Mouse (Mus musculus) thymus, postnatal 36 days (tissue): ENCODE results near the gene Mfsd10.

ENCODE experiments used
- DNase-seq, 2 experiments: peaks; one replicate each; pipeline ENCODE4 v3.0.0; 2022; ENCODE audit warnings: mixed read lengths in 2 of 2

The Mfsd10 gene

DNA sequence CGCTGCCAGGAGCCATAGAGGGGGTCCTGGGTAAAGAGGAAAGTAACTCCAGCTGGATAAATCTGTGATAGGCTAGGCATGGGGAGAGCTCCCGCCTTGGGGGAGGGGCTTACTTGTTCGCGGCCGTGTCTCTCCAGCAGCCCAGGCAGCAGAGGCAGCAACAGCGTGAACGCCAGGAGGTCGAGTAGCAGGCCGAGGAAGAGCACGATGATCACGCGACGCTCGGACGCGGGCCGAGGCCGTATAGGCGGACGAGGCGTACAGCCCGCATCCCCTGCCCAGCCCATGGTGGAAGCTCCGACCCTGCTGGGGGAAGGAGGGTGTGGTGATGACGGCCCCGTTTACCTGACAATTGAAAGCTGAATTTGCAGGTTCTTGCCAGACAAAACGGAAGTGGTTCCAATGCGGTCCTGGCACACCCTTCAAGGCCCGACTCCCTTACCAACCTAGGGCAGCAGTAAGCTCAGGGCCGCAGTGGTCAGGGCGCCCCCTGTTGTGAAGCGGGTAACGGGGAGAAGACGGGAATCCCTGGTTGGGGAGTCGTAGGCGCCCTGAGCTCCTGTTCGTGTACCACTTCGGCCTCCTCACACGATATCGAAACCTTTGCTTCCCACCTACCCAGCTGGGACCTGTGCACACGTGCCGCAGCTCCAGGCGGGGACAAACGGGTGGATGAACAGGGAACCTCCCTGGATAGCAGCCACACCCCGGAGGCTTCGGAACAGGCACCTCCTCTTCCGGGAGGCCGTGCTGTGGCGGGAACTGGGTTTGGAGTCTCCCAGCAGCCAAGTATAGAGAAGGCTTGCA, at the start of gene Mfsd10:
Gene Mfsd10, minus strand, starts transcription at position 732 of the 807 bp plus-strand sequence.
- peak; percentile 74 to 80 for DNase-seq

DNA sequence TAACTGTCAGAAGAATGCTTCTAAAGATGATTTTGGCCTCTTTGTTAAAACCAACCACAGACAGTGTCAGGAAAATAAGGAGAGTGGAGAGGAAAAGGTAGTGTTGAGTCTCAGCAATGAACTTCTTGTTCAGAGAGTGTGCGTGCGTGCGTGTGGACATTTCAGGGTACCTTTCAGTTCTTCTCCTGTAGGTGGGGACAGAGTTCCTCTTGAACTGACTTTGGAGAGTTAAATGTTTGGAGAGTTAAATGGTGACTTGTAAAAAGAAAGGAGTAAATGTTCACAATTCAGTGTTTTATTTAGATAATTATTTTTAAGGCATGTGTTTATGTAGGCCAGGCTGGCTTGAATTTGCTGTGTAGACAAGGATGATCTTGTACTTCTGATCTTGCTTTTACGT, 33.3 kb upstream of the Mfsd10 start:
- DNase-seq = no peak

DNA sequence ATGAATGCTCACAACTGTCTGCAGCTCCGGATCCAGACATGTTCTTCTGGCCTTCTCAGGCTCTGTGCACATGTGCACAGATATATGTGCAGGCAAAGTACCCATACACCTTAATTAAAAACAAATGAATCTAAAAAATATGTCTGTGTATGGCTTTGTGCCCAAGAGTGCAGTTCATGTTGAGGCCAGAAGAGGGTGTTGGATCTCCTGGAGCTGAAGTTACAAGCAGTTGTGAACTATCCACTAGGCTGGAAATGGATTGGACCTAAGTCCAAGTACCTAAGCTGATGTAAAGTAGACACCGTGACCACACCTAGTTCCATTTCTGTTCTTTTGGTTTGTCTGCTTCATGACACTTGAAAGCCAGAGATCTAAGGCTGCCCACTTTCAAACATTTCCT, 32.5 kb upstream of the Mfsd10 start:
- DNase-seq = no peak

DNA sequence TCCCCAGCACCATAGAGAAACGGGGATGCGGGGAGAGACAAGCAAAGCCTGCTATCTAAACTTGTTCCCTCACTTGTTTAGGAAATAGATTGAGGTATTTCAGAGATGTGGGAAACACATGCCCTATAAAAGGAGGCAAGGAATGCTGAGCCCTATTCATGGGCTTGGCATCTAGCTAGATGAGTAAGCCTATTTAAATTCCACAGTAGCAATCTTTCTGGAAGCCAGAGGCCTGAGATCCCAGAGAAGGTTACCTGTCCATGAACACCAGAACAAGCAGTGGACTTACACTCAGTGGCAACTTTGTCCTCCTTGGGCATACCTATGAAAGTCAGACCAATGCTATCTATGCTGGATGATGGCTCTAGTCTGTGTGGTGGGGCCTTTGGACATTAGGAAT, 26.2 kb upstream of the Mfsd10 start:
- DNase-seq = no peak

DNA sequence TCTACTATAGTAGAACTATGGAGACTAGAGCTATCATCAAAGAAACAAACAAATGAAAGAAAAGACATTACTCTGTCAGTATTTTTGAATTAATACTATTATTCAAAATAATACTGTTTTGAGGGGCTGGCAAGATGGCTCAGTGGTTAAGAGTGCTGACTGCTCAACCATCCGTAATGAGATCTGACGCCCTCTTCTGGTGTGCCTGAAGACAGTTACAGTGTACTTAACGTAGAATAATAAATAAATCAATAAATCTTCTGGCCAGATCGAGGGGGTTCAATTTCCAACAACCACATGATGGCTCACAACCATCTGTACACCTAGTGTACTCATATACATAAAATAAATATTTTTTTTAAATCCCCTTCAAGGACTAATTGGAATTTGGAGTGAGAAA, 24.9 kb upstream of the Mfsd10 start:
- DNase-seq = no peak

DNA sequence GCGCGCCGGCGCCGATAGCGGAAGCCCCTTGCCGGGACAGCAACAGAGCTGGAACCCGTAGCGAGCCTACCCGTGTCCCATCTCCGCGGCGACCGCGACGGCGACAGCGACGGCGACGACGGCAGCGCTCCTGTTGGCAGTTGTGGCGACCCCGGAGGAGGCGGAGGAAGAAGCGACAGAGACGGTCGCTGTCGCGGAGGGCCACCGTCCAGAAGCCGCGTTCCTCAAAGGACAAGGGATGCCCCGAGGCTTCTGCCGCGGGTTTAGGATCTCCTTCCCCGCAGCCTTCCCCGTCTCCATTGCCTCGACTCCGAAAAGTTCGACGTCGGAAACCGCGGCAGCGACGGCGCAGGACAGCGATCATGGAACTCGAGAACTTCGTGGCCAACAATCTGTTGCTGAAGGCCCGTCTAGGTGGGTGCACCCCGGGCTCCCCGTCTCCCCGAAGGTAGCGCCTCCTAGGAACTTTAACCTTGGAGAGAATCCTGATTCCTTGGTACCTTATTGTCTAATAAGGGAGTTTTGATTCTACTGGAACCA, 23.6 kb upstream of the Mfsd10 start:
- no peak for DNase-seq

DNA sequence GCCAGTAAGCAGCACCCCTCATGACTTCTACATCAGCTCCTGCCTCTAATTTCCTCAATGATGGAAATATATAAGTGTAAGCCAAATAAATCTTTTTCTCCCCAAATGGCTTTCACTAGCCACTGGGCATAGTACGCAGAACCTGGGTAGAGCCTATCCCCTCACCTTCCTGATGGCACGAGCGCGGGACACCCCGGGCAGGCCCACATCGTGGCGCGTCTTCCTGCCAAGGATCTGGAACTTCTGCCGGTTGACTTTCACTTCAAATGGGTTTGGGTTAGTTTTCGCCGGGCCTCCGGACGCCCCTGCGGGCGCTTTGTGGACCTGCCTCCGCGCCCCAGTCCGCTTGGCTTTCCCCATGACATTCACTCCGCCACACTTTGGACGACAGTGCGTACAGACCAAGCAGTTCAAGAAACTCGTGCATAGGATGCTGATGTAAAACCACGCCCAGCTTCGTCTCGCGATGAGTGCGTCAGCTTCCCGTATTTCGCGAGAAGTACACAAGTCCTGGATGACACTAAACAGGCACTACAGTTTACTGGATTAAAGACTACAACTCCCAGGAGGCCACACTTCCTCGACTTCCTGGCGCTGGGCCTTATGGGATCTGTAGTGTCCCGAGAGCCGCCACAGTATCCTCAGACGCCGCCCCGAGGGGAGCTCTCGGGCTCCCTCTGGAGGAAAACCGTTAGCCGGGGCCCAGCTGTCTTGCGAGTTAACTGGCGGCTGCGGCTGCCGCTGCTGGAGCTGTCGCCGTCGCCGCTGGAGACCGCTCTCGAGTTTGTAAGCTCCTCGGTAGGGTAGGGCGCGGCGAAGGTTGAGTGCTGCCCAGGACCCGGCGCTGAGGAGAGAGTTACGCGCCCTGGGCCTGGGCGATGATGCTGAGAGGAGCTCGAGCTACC, 22.9 kb upstream of the Mfsd10 start, which contains the start of the genes Nop14 and Grk4:
Gene Nop14, minus strand, starts transcription at position 463 of the 905 bp plus-strand sequence.
Gene Grk4, plus strand, starts transcription at position 694 of the 905 bp plus-strand sequence.
- DNase-seq = peak; percentile 98 to 99

DNA sequence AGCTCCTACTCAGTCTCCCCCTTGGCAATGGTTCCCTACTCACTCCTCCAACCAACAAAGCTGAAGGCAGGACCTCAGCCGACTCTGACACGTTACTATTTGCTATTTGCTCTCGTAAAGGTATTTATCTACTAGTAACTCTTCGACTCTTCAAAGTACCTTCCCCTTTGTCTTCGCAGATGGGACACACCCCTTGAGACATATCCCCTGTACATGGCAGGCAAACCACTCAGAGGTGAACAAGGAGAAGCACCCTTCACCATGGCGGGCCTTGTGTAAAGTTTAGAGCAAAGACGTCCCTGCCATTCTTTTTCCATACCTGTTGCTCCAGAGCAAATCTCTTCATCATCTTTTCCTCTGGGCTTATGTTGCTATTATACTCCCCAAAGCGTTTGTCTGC, 20.5 kb upstream of the Mfsd10 start:
- DNase-seq = no peak

DNA sequence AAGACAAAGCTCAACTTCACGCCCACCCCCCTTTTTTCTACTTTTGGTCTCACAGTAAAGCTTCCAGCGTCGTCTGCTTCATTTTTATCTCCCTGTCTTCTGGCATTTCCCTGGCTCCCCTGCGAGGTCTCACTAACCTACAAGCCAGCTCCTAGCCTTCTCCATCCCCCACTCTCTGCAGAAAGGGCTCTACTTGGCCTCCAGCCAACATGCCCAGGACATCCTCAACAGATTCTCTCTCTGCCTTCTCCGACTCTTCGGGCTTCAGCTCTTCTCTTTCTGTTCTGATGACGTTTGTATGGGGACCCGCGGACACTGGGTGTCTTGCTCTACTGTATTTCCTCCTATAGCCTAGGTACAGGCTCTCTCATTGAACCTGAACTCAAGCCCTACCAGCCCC, 17.9 kb upstream of the Mfsd10 start:
- DNase-seq = no peak

DNA sequence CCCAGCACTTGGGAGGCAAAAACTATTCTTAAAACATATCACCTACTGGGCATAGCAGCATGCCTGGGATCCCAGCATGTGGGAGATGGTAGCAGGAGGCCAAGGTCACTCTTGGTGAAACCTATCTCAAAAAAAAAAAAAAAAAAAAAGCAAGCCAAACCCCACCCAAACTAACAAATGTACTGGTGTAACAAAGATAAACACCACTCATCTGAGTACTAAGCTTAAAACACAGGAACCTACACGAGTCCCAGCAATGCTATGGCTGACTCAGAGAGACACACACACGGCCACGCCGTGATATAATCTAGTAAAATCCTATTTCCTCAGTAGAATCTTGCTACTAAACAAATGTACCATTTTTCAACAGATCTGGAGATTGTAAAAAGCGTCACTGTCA, 15.9 kb upstream of the Mfsd10 start:
- no peak for DNase-seq

DNA sequence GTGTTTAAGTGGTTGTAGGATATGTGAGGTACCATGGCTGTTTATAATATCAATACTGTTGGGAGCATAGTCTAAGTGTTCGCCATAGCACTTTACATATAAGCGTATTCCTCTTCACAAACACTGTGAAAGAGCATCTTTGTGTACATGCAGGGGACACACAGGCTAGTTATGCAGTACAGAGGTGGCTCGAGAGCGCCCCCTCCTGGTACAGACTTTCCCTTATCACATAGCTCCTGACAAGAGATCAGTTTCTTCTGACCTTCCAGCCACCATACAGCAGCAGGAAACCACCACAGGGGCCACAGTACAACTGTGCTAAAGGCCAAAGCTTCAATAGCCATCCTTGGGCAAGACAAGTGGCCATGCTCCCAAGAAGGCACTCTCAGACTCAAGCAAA, 10.6 kb upstream of the Mfsd10 start:
- DNase-seq = peak; percentile 65 to 70

DNA sequence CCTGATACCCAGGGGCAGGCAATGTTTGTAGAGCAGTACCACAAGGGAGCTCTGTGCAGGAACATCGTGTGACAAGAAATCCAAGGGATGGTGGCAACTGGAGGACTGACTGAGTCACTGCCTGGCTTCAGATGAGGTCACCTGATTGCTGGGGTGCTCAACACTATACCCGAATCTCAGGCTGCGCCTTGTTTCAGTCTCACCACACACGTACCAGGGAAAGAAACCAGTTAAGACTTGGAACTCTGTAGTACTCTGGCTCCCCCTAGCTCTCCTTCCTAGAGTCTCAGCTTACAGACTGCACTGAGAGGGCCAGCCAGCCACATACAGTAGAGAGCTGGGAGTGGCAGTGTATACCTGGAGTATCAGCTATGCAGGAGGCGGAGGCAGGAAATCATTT, 5.9 kb upstream of the Mfsd10 start:
- DNase-seq = peak; percentile 37 to 40

DNA sequence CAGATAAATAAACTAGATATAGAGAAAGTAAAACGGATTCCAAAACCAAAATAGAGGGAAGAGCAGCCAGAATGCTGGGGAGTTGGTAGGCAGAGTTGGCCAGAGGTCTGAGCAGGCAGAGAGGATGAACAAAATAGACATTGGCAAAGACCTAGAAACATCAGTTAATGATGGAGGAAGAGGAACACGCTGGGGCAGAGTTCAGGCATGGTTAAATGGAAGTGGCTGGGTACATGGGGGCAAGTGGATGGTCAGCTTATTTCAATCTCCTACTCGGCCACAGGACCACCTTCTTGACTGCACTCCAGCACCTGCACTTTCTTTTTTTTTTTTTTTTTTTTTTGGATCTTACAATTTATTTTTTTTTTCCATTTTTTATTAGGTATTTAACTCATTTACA, 5.0 kb upstream of the Mfsd10 start:
- no peak for DNase-seq

DNA sequence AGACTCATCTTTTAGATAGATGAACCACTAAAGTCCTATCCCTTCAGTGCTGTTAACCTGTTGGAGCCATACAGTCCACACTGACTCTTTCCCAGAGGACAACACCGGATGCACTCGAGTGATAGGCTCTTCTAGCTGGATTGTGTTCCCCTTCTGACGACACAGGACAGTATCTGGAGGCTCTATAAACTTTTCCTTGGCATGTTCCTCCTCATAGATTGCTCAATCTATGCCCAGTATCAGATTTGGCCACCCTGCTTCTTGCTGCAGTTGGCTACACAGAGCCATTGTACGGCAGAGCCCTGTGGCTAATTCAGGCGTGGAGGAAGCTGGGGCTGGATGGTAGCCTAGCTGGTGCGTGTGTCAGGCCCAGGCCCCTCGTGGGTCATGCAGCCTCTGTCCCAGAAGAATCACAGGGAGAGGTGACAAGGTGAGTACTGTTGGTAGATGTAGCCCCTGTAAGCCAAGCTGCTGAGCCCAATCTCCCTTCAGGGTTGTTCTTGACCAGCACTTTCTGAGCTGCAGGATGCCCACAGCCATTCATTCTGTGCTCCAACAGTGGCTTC, 662 bp upstream of the Mfsd10 start:
- no peak for DNase-seq

DNA sequence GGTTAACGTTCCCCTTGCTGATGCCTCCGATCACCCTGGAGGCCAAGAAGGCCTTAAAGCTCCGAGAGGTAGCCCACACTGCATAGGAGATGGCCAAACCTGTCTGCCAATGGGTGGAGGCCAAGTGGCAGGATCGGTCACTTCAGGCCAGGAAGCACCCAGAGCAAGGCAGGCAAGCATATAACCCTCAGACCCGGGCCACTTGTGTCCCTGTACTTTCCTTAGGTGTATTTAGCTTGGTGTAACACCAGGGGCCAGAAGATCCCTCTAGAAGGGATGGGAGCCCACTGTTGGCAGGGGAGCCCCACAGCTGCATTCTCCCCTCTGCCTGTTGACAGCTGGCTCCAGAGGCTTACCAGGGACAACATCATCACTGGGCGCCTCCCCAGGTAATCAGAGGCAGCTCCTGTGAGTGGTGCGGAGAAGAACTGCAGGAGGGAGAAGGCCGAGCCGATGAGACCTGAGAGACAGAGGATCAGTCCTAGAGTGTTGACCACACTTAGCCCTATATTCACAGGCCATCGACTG, 1.3 kb downstream of the Mfsd10 start:
- DNase-seq = peak in 1 of 2 experiments; percentile 19

DNA sequence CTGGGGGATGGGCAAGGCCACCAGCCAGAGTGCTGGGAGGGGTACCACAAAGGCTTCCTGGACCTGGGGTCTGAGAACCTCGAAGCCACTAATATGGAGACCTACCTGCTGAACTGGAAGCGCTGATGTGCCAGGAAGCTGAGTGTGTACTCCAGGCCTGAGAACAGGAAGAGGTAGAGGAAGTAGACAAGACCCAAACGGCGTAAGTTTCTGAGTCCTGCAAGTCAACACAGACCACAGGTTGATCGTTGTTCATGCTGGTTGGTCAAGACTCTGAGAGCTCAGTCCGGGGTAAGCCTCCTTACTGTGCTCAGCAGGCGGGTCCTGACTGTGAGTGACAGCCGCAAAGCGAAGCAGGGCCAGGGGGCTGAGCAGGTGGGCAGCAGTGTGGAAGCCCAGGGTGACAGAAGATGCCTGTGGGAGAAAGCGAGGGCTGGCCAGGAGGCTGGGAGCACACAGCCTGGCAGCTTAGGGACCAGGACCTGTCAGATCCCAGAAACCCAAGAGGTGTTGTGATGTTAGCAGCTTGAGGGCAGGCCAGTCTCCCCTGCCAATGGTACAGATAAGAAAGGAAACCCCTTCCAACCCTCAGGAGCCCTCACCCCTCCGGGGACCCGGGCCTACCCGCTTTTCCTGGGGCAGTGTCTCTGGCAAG, 2.1 kb downstream of the Mfsd10 start:
- DNase-seq = no peak

DNA sequence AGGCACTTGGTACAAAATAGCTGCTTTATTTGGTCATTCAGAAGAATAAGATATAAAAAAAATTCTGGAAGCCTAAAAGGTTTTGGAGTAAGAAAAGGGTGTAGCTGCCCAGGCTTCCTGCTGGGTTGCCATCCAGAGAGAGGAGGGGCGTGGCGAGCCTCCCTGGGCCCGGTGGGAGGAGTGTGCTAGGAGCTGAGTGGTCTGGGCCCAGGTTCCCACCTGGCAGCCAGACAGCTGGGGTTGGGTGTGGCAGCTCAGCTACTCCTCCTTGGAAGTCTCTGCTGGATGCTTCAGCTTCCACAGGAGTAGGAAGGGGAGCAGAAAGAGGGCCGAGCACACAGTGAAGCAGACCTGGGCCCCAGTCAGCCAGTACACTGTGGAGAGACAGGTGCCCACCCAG, 3.4 kb downstream of the Mfsd10 start:
- peak in 1 of 2 experiments; percentile 23 for DNase-seq

DNA sequence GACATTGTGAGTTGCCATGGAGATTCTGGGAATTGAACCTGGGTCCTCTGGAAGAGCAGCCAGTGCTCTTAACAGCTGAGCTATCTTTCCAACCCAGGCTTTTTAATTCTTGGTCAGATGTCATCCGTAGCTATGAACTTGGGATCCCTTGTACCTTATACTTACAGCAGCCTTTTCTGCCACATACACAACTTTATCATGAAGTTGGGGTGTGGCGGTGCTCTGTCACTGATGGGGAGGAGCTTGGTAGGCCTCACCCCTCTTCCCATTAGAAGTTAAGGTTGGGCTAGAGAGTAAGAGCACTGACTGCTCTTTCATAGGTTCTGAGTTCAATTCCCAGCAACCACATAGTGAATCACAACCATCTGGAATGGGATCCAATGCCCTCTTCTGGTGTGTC, 4.0 kb downstream of the Mfsd10 start:
- no peak for DNase-seq

DNA sequence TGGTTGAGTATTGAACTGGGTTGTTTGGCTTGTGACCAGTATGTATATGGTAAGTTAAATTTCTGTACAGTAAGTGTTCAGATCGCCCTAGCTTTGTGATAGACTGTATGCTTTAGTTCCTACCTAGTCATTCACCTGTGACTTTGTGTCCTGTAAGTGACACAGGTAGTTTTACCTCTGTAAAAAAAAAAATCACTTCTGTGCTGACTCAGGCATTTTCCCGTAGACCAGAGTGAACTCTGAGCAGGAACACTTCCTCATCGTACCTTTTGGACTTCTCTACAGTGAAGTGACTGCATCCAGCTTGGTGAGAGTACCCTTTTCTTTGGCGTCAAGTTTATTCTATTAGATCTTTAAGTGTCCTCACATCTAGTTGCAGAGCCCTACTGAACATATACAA, 27.0 kb downstream of the Mfsd10 start:
- DNase-seq = no peak

DNA sequence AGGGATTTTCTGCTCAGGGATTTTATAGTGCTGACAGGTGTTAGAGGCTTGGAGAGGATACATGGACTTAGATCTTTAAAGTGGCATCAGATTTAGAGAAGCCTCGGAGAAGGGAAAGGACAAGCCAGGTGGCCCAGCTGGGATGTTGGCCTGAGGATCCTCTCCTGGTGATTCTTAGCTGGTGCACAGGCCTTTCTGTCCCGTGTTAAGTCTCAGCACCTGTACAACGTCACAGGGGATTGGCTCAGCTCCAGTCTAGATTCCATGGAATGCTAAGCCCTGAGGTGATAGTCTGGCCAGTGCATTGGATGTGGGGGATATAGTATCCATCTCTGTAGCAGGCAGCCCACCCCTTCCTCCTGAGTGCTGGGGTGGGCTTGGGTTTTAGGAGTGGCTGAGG, 28.8 kb downstream of the Mfsd10 start:
- DNase-seq = no peak

DNA sequence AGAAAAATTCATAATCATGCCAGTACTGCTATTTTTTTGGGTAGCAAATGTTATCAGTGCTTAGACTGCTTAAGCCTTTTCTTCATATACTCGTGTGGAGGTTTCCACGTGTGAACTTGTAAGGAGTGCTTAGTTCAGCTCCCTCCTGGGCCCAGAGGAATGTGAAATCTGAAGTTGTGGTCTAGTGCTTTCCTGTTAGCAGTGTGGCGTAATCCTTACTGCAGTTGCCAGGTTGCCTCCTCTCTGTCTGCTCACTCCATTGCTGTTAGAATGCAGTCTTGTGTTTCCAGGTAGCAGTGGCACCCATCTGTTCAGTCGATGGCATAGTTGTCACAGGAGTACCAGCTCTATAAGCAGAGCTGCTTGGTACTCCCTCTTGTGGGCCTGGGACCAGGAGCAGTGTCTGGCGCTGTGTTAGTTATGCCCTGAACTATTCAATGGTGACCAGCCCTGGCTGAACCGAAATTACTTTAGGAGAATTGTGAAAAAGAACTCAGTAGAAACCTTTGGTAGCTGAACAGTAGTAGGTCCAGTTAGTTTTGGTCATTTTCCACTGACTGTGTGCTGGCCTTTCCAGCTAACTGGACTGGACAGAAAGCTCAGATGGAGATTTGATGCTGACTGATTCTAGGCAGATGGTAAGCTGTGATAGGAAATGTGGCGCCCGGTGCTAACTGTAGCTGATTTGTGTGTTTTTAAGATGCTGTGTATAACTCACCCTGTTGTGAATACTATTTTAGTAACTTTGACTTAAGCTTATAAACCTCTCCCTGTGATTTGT, 29.7 kb downstream of the Mfsd10 start:
- no peak for DNase-seq

DNA sequence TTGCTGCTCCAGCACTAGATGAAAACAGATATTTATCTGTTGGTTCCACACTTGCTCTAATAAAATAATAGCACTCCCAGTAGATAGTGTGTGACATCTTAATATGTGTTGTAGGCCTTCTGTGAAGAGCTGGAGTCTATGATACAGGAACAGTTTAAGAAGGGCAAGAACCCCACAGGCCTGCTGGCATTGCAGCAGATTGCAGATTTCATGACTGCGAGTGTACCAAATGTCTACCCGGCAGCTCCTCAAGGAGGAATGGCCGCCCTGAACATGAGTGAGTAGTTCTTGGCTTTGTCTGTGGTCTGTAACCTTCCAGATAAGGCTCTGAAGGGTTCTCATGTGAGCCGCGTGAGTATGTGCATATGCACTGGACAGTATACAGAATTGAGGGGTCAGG, 32.4 kb downstream of the Mfsd10 start:
- DNase-seq = no peak
